In the genomic region with DNA sequence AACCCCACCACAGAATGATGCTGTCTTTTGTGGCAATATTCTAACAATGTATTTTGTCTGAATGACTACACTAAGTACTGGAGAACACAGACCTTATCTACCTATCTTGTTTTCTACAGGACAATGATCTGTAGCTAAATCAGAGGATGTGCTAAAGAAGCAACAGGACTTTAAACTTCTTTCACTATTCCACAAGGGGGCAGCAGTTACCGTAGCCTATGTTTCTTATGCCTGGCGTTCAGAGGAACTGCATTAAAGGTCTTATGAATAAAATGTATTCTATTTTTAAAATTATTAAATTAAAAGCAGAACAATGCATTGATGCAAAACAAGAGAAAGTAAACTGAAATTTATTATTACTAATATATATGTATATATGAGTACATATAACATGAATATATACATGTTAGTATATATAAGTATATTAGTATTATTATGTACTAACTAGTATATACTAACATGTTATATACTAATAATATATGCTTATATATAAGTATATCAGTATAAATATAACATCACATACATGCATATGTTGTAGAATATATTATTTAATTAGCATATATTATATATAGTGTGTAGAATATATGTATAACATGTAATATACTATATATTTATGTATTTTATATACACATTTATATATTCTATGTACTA, we compare ENCODE assay signal across 9 mouse cellular contexts. TPM values are rescaled to one million over a fixed set of nuclear protein-coding genes. Genes with fewer than 3 reads are reported as not detected.
A peak's percentile ranks its signal among the peaks of the same experiment; 100 is the strongest.
DNase-seq lines count a peak whose midpoint lies in the region; ATAC-seq and TF ChIP-seq lines count a peak whose summit lies in the region.
"Had no signal": no experiment of that assay in that cellular context is flagged by ENCODE, and none has a peak within 500 bp of the region (broad histone marks: within the 10 kb centered on the region; RNA-seq: fewer than 3 reads in every experiment).

No protein-coding gene starts in this region.

- no peaks in the 10 kb centered on the region for H3K36me3 ChIP-seq in kidney, postnatal 0 days (ENCODE audit: insufficient read depth, low read length)
- no peaks in the 10 kb centered on the region for H3K36me3 ChIP-seq in kidney, embryonic 15.5 days
- H3K36me3 ChIP-seq: midbrain, embryonic 12.5 days had no signal

- ATAC-seq in kidney, postnatal 0 days (replicated peaks; ENCODE audit: low FRiP score, low read depth), result no peak
- ATAC-seq in kidney, embryonic 15.5 days (replicated peaks; ENCODE audit: low FRiP score), result no peak; the same call in 1 of the 2 replicates

- WGBS in kidney, postnatal 0 days, result 7% methylated on average over 2 of the region's 2 CpGs
- WGBS in kidney, embryonic 15.5 days, result 11% methylated on average over 2 of the region's 2 CpGs

- H3K4me1 ChIP-seq in kidney, postnatal 0 days (replicated peaks; ENCODE audit: insufficient read depth, low read length), result no peaks in the 10 kb centered on the region
- no peaks in the 10 kb centered on the region for H3K4me1 ChIP-seq in kidney, embryonic 15.5 days
- H3K4me1 ChIP-seq: midbrain, embryonic 12.5 days had no signal

- no peaks in the 10 kb centered on the region for H3K27me3 ChIP-seq in kidney, postnatal 0 days (ENCODE audit: insufficient read depth, low read length)
- no peaks in the 10 kb centered on the region for H3K27me3 ChIP-seq in kidney, embryonic 15.5 days

- H3K27ac ChIP-seq in kidney, postnatal 0 days, result no peak overlapping the region
- H3K27ac ChIP-seq in kidney, embryonic 15.5 days, result no peak overlapping the region
- H3K27ac ChIP-seq: midbrain, embryonic 12.5 days had no signal

- peak; percentile 91 for DNase-seq in kidney, postnatal 0 days (ENCODE audit: low spot score)
- peak; percentile 47 for DNase-seq in ES-CJ7 (ENCODE audit: low read depth, low spot score)
- peak; percentile 46 for DNase-seq in c-Kit-positive CD71-positive TER-119-negative erythroid progenitor cells, embryonic 14.5 days (ENCODE audit: low read depth)
- peak; percentile 54 for DNase-seq in forelimb bud, embryonic 11.5 days (ENCODE audit: low read depth, low spot score)
- peak; percentile 30 to 55 for DNase-seq in left cerebral cortex, postnatal 10 days (ENCODE audit: extremely low spot score in 1 of 2, low spot score in 2 of 2)
- peak; percentile 80 for DNase-seq in naive thymus-derived CD4-positive, alpha-beta T cell, adult 2 months (ENCODE audit: low read depth)
- no peak for DNase-seq in urinary bladder, postnatal 4 days (ENCODE audit: low spot score in 2 of 2)

- no peaks in the 10 kb centered on the region for H3K9me3 ChIP-seq in kidney, postnatal 0 days (replicated peaks; ENCODE audit: low read length)
- no peaks in the 10 kb centered on the region for H3K9me3 ChIP-seq in kidney, embryonic 15.5 days (replicated peaks)
- H3K9me3 ChIP-seq: midbrain, embryonic 12.5 days had no signal

- H3K4me3 ChIP-seq in kidney, postnatal 0 days (replicated peaks; ENCODE audit: low read depth, low read length), result no peak overlapping the region
- H3K4me3 ChIP-seq in kidney, embryonic 15.5 days (replicated peaks), result no peak overlapping the region
- H3K4me3 ChIP-seq: midbrain, embryonic 12.5 days had no signal

- no peak overlapping the region for H3K9ac ChIP-seq in kidney, postnatal 0 days (ENCODE audit: low read depth, low read length)
- H3K9ac ChIP-seq in kidney, embryonic 15.5 days, result no peak overlapping the region
- H3K9ac ChIP-seq: midbrain, embryonic 12.5 days had no signal

- peak; percentile 88 for TF ChIP-seq CTCF in kidney, postnatal 0 days (IDR thresholded peaks at IDR 0.05; ENCODE audit: low read depth)

- intact Hi-C loops in left cerebral cortex, postnatal 10 days (cut with DNase I), result loop anchor here (2.0 to 5.0 kb wide), 2 partner anchors 60 to 226 kb away; partner anchors contain the start of gene Ppm1l

- H3K4me2 ChIP-seq in kidney, postnatal 0 days (ENCODE audit: low read length), result no peak overlapping the region
- H3K4me2 ChIP-seq in kidney, embryonic 15.5 days, result no peak overlapping the region
- H3K4me2 ChIP-seq: midbrain, embryonic 12.5 days had no signal

RNA-seq across cellular contexts. Expression of gene Arl14, which starts 35.0 kb away (rescaled TPM):
- 0.22 TPM in 1 of 2 replicates, not detected in the other for polyA plus RNA-seq in kidney, postnatal 0 days (2015; fragmentation: Nextera tagmentation; extraction: Ambion mirVana)
- 0.14 and 0.26 TPM in 2 replicates for polyA plus RNA-seq in kidney, embryonic 15.5 days (2015; fragmentation: Nextera tagmentation; extraction: Ambion mirVana)
- not detected for total RNA-seq in left cerebral cortex, postnatal 10 days (2021)
- polyA plus RNA-seq: midbrain, embryonic 12.5 days had no signal

RNA-seq across cellular contexts. Expression of gene Ppm1l, which starts 59.5 kb away (rescaled TPM):
- 5.6 and 5.8 TPM in 2 replicates for polyA plus RNA-seq in kidney, postnatal 0 days (2015; fragmentation: Nextera tagmentation; extraction: Ambion mirVana)
- 6.2 and 6.8 TPM in 2 replicates for polyA plus RNA-seq in kidney, embryonic 15.5 days (2015; fragmentation: Nextera tagmentation; extraction: Ambion mirVana)
- 10 to 100 TPM; 70.7 to 73.3 TPM for total RNA-seq in left cerebral cortex, postnatal 10 days (2021)

Comparison
In these comparisons a context has a peak if more than half of its experiments do, and no peak if none do; other contexts are left out.
1. DNase-seq: peak in kidney, postnatal 0 days (single experiment), ES-CJ7 (single experiment), c-Kit-positive CD71-positive TER-119-negative erythroid progenitor cells, embryonic 14.5 days (single experiment), forelimb bud, embryonic 11.5 days (single experiment), left cerebral cortex, postnatal 10 days (2 of 2) and naive thymus-derived CD4-positive, alpha-beta T cell, adult 2 months (single experiment); none in urinary bladder, postnatal 4 days (0 of 2).